Mouse (Mus musculus) hindbrain, embryonic 11.5 days (tissue): ENCODE results near the gene Mei1. TPM values are rescaled to one million over a fixed set of nuclear protein-coding genes. Genes with fewer than 3 reads are reported as not detected.

Experiments
- ATAC-seq: fragments of 200-750 bp; cut with Nextera tagmentation; 2 replicates; pipeline ENCODE4 v1.8.0; 2017; ENCODE audit warnings: mild to moderate bottlenecking, moderate TSS enrichment, moderate library complexity; ENCODE audit not compliant: low FRiP score
- DNase-seq: peaks from one replicate; pipeline ENCODE4 v3.0.0-alpha.2; 2015; ENCODE audit warnings: low spot score
- H3K27ac ChIP-seq: fragments of 300-500 bp; sonication (generic); 2 replicates; pipeline ENCODE4 v1.5.1; 2014; ENCODE audit warnings: mild to moderate bottlenecking, low read depth, low read length
- H3K27me3 ChIP-seq: fragments of 300-500 bp; sonication (generic); 2 replicates; pipeline ENCODE4 v1.6.1; 2014; ENCODE audit warnings: mild to moderate bottlenecking, low read length, moderate library complexity, mixed read lengths; ENCODE audit not compliant: control insufficient read depth, insufficient read depth
- H3K36me3 ChIP-seq: fragments of 300-500 bp; sonication (generic); 2 replicates; pipeline ENCODE4 v1.6.1; 2014; ENCODE audit warnings: mild to moderate bottlenecking, low read length, moderate library complexity, mixed read lengths; ENCODE audit not compliant: control insufficient read depth, insufficient read depth
- H3K4me1 ChIP-seq: fragments of 300-500 bp; sonication (generic); replicated peaks from 2 replicates; pipeline ENCODE4 v1.6.1; 2014; ENCODE audit warnings: low read length, mixed read lengths; ENCODE audit not compliant: control insufficient read depth, insufficient read depth
- H3K4me2 ChIP-seq: fragments of 300-500 bp; sonication (generic); replicated peaks from 2 replicates; pipeline ENCODE4 v1.6.1; 2014; ENCODE audit warnings: mild to moderate bottlenecking, low read depth, low read length
- H3K4me3 ChIP-seq: fragments of 300-500 bp; sonication (generic); 2 replicates; pipeline ENCODE4 v1.5.1; 2014; ENCODE audit warnings: low read depth, low read length
- H3K9ac ChIP-seq: fragments of 300-500 bp; sonication (generic); 2 replicates; pipeline ENCODE4 v1.6.1; 2014; ENCODE audit warnings: low read depth, low read length
- H3K9me3 ChIP-seq: fragments of 300-500 bp; sonication (generic); 2 replicates; pipeline ENCODE4 v1.6.1; 2016; ENCODE audit warnings: low read length; ENCODE audit not compliant: control insufficient read depth
- WGBS: fragments of 180-500 bp; shearing (Covaris S2); extraction: QIAGEN DNeasy Blood & Tissue Kit; methylation state at CpG from one replicate; pipeline ENCODE4 v1.1.7; 2014; 5-methylcytosine and 5-hydroxymethylcytosine counted together
- polyA plus RNA-seq: library from polyadenylated mRNA; unstranded; fragments of >200 nt; fragmentation: Nextera tagmentation; extraction: Ambion mirVana; gene quantifications from 2 replicates; pipeline ENCODE4 v1.2.1, GENCODE M21; 2014

Gene Mei1
- polyA plus RNA-seq, 1 experiment from 2014 or later, result not detected

DNA sequence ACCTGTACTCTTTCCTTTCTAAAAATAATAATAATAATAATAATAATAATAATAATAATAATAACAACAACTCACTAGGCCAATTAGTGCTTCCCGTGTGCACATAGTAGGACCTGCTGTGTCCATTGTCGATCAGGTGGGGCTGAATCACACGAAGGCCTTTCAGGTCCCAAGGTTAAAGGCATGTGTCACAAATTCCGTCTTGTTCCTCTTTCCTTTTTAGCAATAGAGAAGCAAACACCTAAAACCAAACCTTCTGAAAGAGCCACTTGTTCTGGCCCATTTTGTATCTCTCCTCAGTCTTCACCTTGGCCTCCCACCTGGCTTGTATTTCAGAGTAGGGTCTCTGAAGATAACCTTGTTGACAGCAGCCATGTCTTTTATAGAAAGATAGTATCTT is 81.4 kb downstream of the Mei1 start:
- Histone ChIP-seq H3K27me3 (no peaks in the 10 kb centered on the region), H3K9ac (no peak overlapping the region), H3K36me3 (no peaks in the 10 kb centered on the region), H3K27ac (no peak overlapping the region), H3K4me1 (no peaks in the 10 kb centered on the region), H3K4me2 (no peak overlapping the region), H3K9me3 (no peaks in the 10 kb centered on the region), H3K4me3 (no peak overlapping the region)
- no peak for DNase-seq
- 96% methylated on average over 4 of the region's 4 CpGs for WGBS
- ATAC-seq, result no peak

DNA sequence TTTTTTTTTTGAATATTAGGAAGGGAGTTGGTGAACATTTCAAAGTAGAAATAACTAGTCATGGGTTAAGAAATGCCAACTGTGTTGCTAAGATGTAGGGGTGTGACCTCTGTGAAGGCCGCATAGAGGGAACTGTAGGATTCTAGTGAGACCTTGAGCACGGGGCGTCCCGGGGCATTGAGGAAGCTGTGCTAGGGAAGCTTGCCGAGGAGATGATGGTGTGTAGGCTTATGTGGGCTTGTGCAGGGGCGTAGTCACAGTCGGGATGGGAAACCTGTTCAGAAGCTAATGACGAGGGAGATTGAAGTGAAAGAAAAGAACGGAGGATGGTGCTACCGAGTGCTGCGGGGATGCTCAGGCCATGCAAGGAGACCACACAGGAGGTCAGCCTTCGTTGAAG is 82.2 kb downstream of the Mei1 start:
- no peak for DNase-seq
- H3K27ac ChIP-seq, result no peak overlapping the region
- H3K4me1 ChIP-seq, result no peaks in the 10 kb centered on the region
- no peaks in the 10 kb centered on the region for H3K9me3 ChIP-seq
- no peak overlapping the region for H3K4me2 ChIP-seq
- no peak overlapping the region for H3K4me3 ChIP-seq
- no peaks in the 10 kb centered on the region for H3K36me3 ChIP-seq
- H3K27me3 ChIP-seq, result no peaks in the 10 kb centered on the region
- ATAC-seq, result no peak
- H3K9ac ChIP-seq, result no peak overlapping the region
- 91% methylated on average over 12 of the region's 12 CpGs for WGBS

DNA sequence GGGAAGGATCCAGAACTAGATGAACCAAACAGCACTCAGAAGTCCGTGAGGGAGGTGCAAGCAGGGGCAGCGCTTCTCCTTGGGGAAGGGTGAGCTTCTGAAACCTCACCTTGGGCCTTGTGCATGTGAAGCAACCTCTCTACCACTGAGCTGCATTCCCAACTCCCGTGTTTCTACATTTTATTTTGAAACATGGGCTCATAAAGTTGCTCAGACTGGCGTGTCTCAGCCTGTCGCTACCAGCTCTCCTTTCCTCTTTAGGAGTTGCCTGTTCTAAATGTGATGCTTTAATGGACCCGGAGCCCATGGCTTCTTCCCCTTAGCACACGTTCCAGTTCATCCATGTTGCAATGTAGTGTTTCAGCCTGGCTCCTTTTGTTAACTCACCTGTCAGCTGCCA is 82.6 kb downstream of the Mei1 start:
- no peaks in the 10 kb centered on the region for H3K36me3 ChIP-seq

DNA sequence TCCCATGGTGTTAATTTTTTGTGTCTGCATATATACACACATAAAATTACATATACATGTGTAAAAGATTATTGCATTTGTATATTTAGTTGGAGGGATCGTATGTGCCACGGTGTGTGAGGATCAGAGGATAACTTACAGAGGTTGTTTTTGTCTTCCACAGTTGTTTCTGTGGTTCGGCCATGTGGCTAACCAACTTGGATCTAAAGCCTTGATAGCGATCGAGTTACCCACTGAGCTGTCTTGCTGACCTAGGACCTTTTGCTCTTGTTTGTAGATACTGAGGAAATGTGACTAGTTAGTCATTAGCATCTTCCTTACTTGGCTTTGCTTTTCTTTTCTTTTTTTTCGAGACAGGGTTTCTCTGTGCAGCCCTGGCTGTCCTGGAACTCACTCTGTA is 86.5 kb downstream of the Mei1 start:
- H3K36me3 ChIP-seq, result no peaks in the 10 kb centered on the region
- 96% methylated on average over 6 of the region's 6 CpGs for WGBS
- H3K4me3 ChIP-seq, result no peak overlapping the region
- no peak overlapping the region for H3K9ac ChIP-seq
- no peak for DNase-seq
- H3K4me1 ChIP-seq, result peaks cover 5% of the 10 kb centered on the region; the same call in 1 of the 2 replicates
- H3K27me3 ChIP-seq, result no peaks in the 10 kb centered on the region
- no peaks in the 10 kb centered on the region for H3K9me3 ChIP-seq
- H3K27ac ChIP-seq, result no peak overlapping the region
- H3K4me2 ChIP-seq, result no peak overlapping the region
- no peak for ATAC-seq

More for the DNA sequence above, 82.6 kb downstream of the Mei1 start:
- no peaks in the 10 kb centered on the region for H3K9me3 ChIP-seq
- H3K9ac ChIP-seq, result no peak overlapping the region
- H3K27me3 ChIP-seq, result no peaks in the 10 kb centered on the region
- DNase-seq, result no peak
- no peaks in the 10 kb centered on the region for H3K4me1 ChIP-seq
- 91% methylated on average over 7 of the region's 7 CpGs for WGBS
- no peak overlapping the region for H3K4me3 ChIP-seq
- no peak overlapping the region for H3K4me2 ChIP-seq
- H3K27ac ChIP-seq, result no peak overlapping the region
- no peak for ATAC-seq

DNA sequence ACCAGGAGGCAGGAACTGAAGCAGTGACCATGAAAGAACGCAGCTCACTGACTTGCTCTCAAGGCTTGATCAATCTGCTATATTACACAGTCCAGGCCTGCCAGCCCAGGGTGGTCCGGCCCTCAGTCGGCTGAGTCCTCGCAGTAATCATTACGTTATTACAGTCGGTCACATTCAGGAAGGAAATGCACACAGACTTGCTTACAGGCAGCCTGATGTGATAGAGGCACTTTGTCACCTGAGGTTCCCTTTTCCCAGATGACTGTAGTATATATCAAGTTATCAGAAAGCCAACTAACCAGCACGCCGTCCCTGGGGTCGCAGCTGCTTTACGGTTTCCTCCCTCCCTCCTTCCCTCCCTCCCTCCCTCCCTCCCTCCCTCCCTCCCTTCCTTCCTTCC is 87.1 kb downstream of the Mei1 start:
- Histone ChIP-seq H3K4me3 (no peak overlapping the region), H3K9me3 (no peaks in the 10 kb centered on the region), H3K27me3 (no peaks in the 10 kb centered on the region), H3K4me1 (peaks cover 5% of the 10 kb centered on the region; the same call in 1 of the 2 replicates), H3K36me3 (no peaks in the 10 kb centered on the region), H3K4me2 (no peak overlapping the region), H3K27ac (no peak overlapping the region), H3K9ac (no peak overlapping the region)
- no peak for ATAC-seq
- 81% methylated on average over 10 of the region's 10 CpGs for WGBS
- no peak for DNase-seq

DNA sequence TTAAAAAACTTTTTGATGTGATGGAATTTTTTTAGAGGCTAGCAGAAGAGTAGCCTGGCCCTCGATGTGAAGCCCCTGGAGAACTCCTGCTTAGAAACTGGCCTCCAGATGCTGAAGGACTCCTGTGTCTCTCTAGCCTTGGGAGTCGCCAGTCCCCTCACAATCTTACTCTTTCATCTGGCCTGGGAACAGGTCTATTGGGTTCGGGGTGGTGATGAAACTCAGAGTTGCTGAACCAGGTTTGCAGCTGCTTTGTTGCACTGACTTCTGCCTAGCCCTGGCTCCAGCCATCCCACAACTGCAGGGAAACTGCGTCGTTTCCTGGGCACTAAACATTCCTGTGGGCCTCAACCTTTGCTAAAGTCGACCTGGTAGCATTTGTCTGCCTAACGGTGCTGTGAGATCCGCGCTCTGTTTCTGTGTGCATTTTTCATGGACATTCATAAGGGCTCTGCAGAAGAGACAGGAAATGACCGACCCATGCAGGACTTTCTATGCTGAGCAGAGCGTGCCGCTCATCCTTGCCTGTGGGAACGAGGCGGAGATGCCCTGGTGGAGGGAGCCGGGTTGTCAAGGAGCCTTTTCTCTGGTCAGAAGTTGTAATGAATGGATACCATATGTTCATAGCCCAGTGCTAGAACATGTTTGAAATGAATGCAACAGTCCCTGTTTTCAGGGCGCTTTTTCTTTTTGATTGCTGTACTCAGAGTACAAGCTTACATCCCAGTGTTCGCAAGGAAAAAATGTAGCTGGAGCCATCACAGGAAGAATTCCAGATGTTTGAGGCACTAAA is 88.6 kb downstream of the Mei1 start:
- DNase-seq, result no peak
- 74% methylated on average over 17 of the region's 17 CpGs for WGBS
- no peak overlapping the region for H3K4me2 ChIP-seq
- H3K9me3 ChIP-seq, result no peaks in the 10 kb centered on the region
- H3K36me3 ChIP-seq, result no peaks in the 10 kb centered on the region
- no peak overlapping the region for H3K27ac ChIP-seq
- no peak for ATAC-seq
- no peak overlapping the region for H3K9ac ChIP-seq
- H3K27me3 ChIP-seq, result no peaks in the 10 kb centered on the region
- H3K4me3 ChIP-seq, result no peak overlapping the region
- H3K4me1 ChIP-seq, result peaks cover 5% of the 10 kb centered on the region; the same call in 1 of the 2 replicates

DNA sequence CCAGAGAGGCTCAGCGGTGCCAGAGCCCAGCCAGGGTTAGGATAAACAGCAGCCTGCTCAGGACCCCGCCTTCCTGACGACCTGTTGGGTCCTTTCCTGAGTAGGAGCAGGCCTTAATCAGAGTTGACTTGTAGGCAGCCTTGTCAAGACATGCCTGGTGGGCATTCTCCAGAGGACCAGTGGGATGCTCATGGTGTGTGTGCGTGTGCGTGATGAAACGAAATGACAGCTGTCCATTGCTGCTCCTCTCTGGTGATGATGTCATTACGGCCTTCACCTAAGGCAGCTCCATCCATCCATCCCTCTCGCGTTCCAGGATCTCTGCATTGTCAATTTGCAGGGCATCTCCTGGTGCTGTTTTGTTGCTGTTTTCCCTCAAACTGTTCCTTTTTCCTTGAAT is 89.7 kb downstream of the Mei1 start:
- Histone ChIP-seq H3K4me3 (no peak overlapping the region), H3K9me3 (no peaks in the 10 kb centered on the region), H3K27ac (no peak overlapping the region), H3K9ac (no peak overlapping the region), H3K4me1 (peaks cover 5% of the 10 kb centered on the region; the same call in 1 of the 2 replicates), H3K36me3 (no peaks in the 10 kb centered on the region), H3K27me3 (no peaks in the 10 kb centered on the region), H3K4me2 (no peak overlapping the region)
- DNase-seq, result no peak
- WGBS, result 88% methylated on average over 9 of the region's 9 CpGs
- no peak for ATAC-seq

DNA sequence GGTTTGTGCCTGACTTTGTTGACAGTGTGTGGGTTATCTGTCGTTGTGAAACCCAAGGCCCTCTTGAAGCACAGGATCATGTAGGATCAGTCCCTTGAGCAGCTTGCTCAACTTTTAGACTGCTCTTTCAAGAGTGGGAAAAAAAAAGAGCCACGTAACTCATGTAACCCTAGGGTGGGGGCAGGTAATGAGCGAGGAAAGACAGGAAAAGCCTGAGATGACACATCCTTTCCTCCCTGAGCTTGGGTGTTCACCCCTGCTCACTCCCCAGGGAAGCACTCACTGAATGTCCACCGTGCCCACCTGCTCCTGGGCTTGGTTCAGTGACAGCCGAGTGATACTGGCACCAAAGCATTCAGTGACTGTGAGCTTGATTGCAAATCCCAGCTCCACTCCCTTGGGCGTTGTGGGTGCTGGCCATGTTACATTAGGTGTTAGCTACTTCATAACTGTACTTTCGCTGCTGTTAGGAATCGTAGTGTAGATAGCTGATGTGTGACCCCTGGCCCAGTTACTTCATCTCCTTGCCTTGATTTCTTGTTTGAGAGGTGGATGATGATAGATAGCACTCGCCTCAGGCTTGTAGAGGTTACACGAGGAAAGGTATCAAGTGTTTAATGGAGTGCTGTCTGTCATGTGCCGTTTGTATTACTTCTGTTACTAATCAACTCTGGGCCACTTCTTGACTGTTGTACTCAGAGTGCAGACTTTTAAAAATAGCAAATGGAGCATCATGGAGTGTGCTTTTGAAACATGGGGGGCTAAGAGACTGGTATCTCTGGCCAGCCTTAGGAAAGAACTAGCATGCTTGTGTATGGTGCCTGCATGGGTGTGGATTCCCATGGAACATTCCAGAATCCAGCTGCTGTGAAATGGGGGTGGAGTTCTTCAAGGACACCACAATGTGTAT is 91.2 kb downstream of the Mei1 start:
- Histone ChIP-seq H3K4me2 (no peak overlapping the region), H3K27me3 (no peaks in the 10 kb centered on the region), H3K9me3 (no peaks in the 10 kb centered on the region), H3K4me3 (no peak overlapping the region), H3K9ac (no peak overlapping the region), H3K27ac (no peak overlapping the region), H3K36me3 (no peaks in the 10 kb centered on the region), H3K4me1 (peaks cover 5% of the 10 kb centered on the region; the same call in 1 of the 2 replicates)
- ATAC-seq, result no peak
- WGBS, result 85% methylated on average over 11 of the region's 11 CpGs
- DNase-seq, result no peak
